Mouse (Mus musculus): ENCODE results near the gene Copb2. TPM values are rescaled to one million over a fixed set of nuclear protein-coding genes. Genes with fewer than 3 reads are reported as not detected.

The Copb2 gene
- total RNA-seq, 2 experiments from 2014 or later = 111 to 117 TPM

DNA sequence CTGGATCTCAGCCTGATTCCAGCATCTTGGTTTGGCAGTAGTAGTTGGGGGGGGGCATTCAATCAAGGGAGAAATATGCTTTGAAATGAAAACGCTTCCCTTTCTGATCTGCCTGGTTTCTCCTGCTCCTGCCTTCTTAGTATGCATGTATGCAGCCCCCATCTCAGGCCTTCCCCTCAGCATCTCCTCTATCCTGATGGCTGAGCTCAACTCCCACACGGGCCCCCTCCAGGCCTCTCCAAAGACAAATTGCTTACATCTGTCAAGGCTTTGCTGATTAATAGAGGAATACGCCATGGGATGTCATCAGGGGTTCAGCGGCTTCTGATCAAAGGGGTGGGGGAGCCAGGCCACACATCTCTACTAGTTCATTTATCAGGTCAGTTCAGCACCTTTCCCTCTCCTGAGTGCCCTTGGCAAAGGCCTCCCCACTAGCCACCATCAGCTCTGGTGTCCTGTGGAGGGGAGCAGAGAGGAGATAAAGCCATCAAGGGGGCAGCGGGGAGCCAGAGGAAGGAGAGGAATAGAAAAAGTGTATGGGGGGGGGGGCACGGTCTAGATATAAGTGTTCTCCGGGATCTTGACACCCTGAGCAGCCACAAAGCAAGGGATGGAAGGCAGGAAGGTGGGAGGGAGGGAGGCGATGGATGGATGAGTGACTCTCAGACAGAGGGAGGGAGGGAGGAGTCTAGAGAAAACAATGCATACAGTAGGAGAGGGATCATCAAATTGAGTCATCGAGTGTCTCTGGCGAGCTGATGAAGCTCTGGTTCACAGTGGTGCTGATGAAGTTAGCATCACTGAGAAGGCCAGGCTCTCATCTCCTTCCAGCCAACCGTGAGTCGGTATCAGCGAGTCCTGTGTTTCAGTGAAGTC is 70.0 kb downstream of the Copb2 start:
- no peak for DNase-seq
- intact Hi-C loops (cut with DNase I) = no loop called here

Other genes starting within 250 kb of the Copb2 start
- 1 to 10 TPM; 9.1 to 9.6 TPM for gene Rbp1, start 140.8 kb upstream of the Copb2 start, total RNA-seq (2021)
- gene Rbp2, start 77.6 kb upstream of the Copb2 start, total RNA-seq (2021) = not detected
- gene Mrps22, start 37.9 kb downstream of the Copb2 start, total RNA-seq (2021) = 10 to 100 TPM; 32.1 to 33.9 TPM